Mouse (Mus musculus) adrenal gland, postnatal 36 days (tissue): ENCODE measurements around the gene Obsl1. TPM values are rescaled to one million over a fixed set of nuclear protein-coding genes. Genes with fewer than 3 reads are reported as not detected.

Experiments used
- total RNA-seq, 2 experiments: library from RNA; stranded (reverse); gene quantifications; 2 replicates each; pipeline ENCODE4 v1.2.3; 2021

Gene Obsl1
- total RNA-seq, 2 experiments from 2014 or later, result 59.8 to 67.4 TPM

Other genes with a start within 250 kb of the Obsl1 start
- 10 to 100 TPM; 38.2 to 54.2 TPM for gene Ptprn, start 241.9 kb downstream of the Obsl1 start, total RNA-seq
- 100 to 1,000 TPM in 1 of 2 experiments, 10 to 100 TPM in 1; 90.7 to 118 TPM for gene Resp18, start 228.0 kb downstream of the Obsl1 start, total RNA-seq
- gene Dnpep, start 188.5 kb downstream of the Obsl1 start, total RNA-seq, result 100 to 1,000 TPM in 1 of 2 experiments, 10 to 100 TPM in 1; 88.1 to 112 TPM
- gene Des, start 146.1 kb downstream of the Obsl1 start, total RNA-seq, result 10 to 100 TPM; 18.6 to 19.5 TPM
- 10 to 100 TPM in 1 of 2 experiments, 1 to 10 TPM in 1; 9.8 to 10.8 TPM for gene Speg, start 131.2 kb downstream of the Obsl1 start, total RNA-seq
- gene Gmppa, start 70.5 kb downstream of the Obsl1 start, total RNA-seq, result 10 to 100 TPM; 58.7 to 72.1 TPM
- 1 to 10 TPM; 3.1 to 4.8 TPM for gene Asic4, start 56.0 kb downstream of the Obsl1 start, total RNA-seq
- 10 to 100 TPM; 55.3 to 63.1 TPM for gene Chpf, start 27.1 kb downstream of the Obsl1 start, total RNA-seq
- 1 to 10 TPM; 2.6 to 4.1 TPM for gene Tmem198, start 26.9 kb downstream of the Obsl1 start, total RNA-seq
- gene Inha, start 625 bp upstream of the Obsl1 start, total RNA-seq, result 10 to 100 TPM; 21.8 to 34.7 TPM
- 10 to 100 TPM; 16.6 to 20.6 TPM for gene Stk11ip, start 15.1 kb upstream of the Obsl1 start, total RNA-seq
- gene Slc4a3, start 39.8 kb upstream of the Obsl1 start, total RNA-seq, result 100 to 1,000 TPM in 1 of 2 experiments, 10 to 100 TPM in 1; 99.2 to 120 TPM